ENCODE assay signal across 14 mouse cellular contexts in the genomic region with DNA sequence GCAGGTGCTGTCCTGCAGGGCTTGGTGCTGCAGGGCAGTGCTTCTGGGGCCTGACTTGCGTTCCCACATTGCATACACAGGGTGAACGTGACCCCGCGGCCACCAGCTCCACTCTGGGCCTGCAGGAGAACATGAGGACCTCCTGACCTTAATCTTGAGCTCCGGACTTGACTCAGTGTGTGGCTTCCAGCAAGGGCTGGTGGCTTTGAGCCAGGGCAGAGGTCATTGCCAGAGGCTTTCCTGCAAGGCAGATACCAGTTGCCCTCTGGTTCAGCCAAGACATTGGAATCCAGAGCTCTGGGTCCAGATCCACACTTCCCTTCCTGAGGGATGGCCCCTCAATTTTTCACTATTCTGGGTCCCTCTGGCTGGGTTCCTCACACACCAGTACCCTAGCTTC. TPM values are rescaled to one million over a fixed set of nuclear protein-coding genes. Genes with fewer than 3 reads are reported as not detected.
DNase-seq lines count a peak whose midpoint lies in the region; TF ChIP-seq lines count a peak whose summit lies in the region.
"Had no signal": no experiment of that assay in that cellular context is flagged by ENCODE, and none has a peak within 500 bp of the region (broad histone marks: within the 10 kb centered on the region; RNA-seq: fewer than 3 reads in every experiment).

No protein-coding gene starts in this region.

- peak overlapping the region; percentile 93 for H3K27ac ChIP-seq in layer of hippocampus, adult 2 months
- peak overlapping the region; percentile 97 for H3K27ac ChIP-seq in thymus, adult 2 months (ENCODE audit: control insufficient read depth, insufficient read depth, low read length)
- H3K27ac ChIP-seq: hindbrain, embryonic 12.5 days; midbrain, embryonic 13.5 days had no signal

- H3K36me3 ChIP-seq in thymus, adult 2 months (ENCODE audit: control insufficient read depth, insufficient read depth, low read length), result no peaks in the 10 kb centered on the region
- H3K36me3 ChIP-seq: embryonic facial prominence, embryonic 15.5 days; hindbrain, embryonic 12.5 days; midbrain, embryonic 13.5 days had no signal

- H3K27me3 ChIP-seq in thymus, adult 2 months (ENCODE audit: control insufficient read depth, insufficient read depth, low read length), result no peaks in the 10 kb centered on the region
- H3K27me3 ChIP-seq: embryonic facial prominence, embryonic 15.5 days had no signal

- DNase-seq in cerebellum, postnatal 14 days, result peak; percentile 41 to 52
- DNase-seq in cerebellum, adult 18-20 months, result no peak
- DNase-seq in layer of hippocampus, adult 2 months (ENCODE audit: low spot score in 2 of 2), result no peak
- no peak for DNase-seq in layer of hippocampus, postnatal 14 days (ENCODE audit: low spot score in 2 of 2)
- no peak for DNase-seq in thymus, adult 2 months
- no peak for DNase-seq in thymus, adult 18-20 months
- DNase-seq in kidney, postnatal 36 days, result peak; percentile 81 to 83
- DNase-seq in embryo, embryonic 11 days, result no peak
- DNase-seq: gastrocnemius, postnatal 25 days; liver, postnatal 0 days had no signal

- peaks cover 77% of the 10 kb centered on the region for H3K4me1 ChIP-seq in thymus, adult 2 months (replicated peaks; ENCODE audit: control insufficient read depth, insufficient read depth, low read length)

- no peak for TF ChIP-seq CTCF in layer of hippocampus, adult 2 months (conservative IDR thresholded peaks at IDR 0.05)
- TF ChIP-seq CTCF in thymus, adult 2 months (IDR thresholded peaks at IDR 0.05; ENCODE audit: borderline replicate concordance, control insufficient read depth, extremely low read depth, insufficient read depth, low read length, poor library complexity), result no peak

- 97% methylated on average over 5 of the region's 5 CpGs for WGBS in thymus, adult 2 months

- TF ChIP-seq POLR2A in thymus, adult 2 months (IDR thresholded peaks at IDR 0.05; ENCODE audit: control insufficient read depth, extremely low read depth, insufficient read depth, low read length, poor library complexity), result no peak

- no peak overlapping the region for H3K4me3 ChIP-seq in layer of hippocampus, adult 2 months
- no peak overlapping the region for H3K4me3 ChIP-seq in thymus, adult 2 months (ENCODE audit: control insufficient read depth, insufficient read depth, low read length)
- H3K4me3 ChIP-seq: embryonic facial prominence, embryonic 15.5 days; hindbrain, embryonic 12.5 days; midbrain, embryonic 13.5 days had no signal

RNA-seq across cellular contexts. Expression of a gene that starts 4.8 kb away (rescaled TPM):
- 100 to 1,000 TPM; 173 to 177 TPM for total RNA-seq in layer of hippocampus, adult 2 months (2021)
- 10 to 100 TPM; 80.5 to 82.7 TPM for total RNA-seq in layer of hippocampus, postnatal 14 days (2021)
- polyA plus RNA-seq in thymus, adult 2 months (2012; rRNA removed), result 35.4 and 40.0 TPM in 2 replicates

RNA-seq across cellular contexts. Expression of a gene that starts 15.1 kb away (rescaled TPM):
- under 1 TPM; 0.15 to 0.44 TPM for total RNA-seq in layer of hippocampus, adult 2 months (2021)
- total RNA-seq in layer of hippocampus, postnatal 14 days (2021), result under 1 TPM; 0.65 to 0.83 TPM
- 82.6 and 103 TPM in 2 replicates for polyA plus RNA-seq in thymus, adult 2 months (2012; rRNA removed)
- polyA plus RNA-seq: inflammation-experienced regulatory T-cells, adult 6 months had no signal

RNA-seq across cellular contexts. Expression of a gene that starts 33.6 kb away (rescaled TPM):
- total RNA-seq in layer of hippocampus, adult 2 months (2021), result 10 to 100 TPM; 10.6 to 11.8 TPM
- total RNA-seq in layer of hippocampus, postnatal 14 days (2021), result 1 to 10 TPM; 9.4 to 9.7 TPM
- 6.5 and 7.0 TPM in 2 replicates for polyA plus RNA-seq in thymus, adult 2 months (2012; rRNA removed)

RNA-seq across cellular contexts. Expression of a gene that starts 53.0 kb away (rescaled TPM):
- 1 to 10 TPM; 5.4 to 6.2 TPM for total RNA-seq in layer of hippocampus, adult 2 months (2021)
- total RNA-seq in layer of hippocampus, postnatal 14 days (2021), result 1 to 10 TPM; 7.9 to 8.1 TPM
- polyA plus RNA-seq in thymus, adult 2 months (2012; rRNA removed), result 478 and 539 TPM in 2 replicates

Comparison
In these comparisons a context has a peak if more than half of its experiments do, and no peak if none do; other contexts are left out.
1. DNase-seq: peak in cerebellum, postnatal 14 days (2 of 2) and kidney, postnatal 36 days (2 of 2); none in cerebellum, adult 18-20 months (0 of 2), layer of hippocampus, adult 2 months (0 of 2), layer of hippocampus, postnatal 14 days (0 of 2), thymus, adult 2 months (single experiment), thymus, adult 18-20 months (0 of 2) and embryo, embryonic 11 days (single experiment).